Mouse (Mus musculus) cerebellum, adult 2 months (tissue): Measurements from ENCODE around the gene Vldlr. TPM values are rescaled to one million over a fixed set of nuclear protein-coding genes. Genes with fewer than 3 reads are reported as not detected.
A peak's percentile ranks its signal among the peaks of the same experiment; 100 is the strongest.

ENCODE experiments used
- DNase-seq, 2 experiments: peaks; one replicate each; pipeline ENCODE4 v3.0.0; 2021
- H3K27ac ChIP-seq: fragments of 200-500 bp; 2 replicates; pipeline ENCODE4 v1.5.1; 2012; ENCODE audit warnings: low read length, control low read depth, inconsistent platforms; ENCODE audit not compliant: insufficient read depth
- H3K27me3 ChIP-seq: fragments of 200-500 bp; 2 replicates; pipeline ENCODE4 v1.6.1; 2012; ENCODE audit warnings: inconsistent platforms, mild to moderate bottlenecking, low read length, moderate library complexity; ENCODE audit not compliant: control insufficient read depth, insufficient read depth
- H3K4me1 ChIP-seq: fragments of 200-500 bp; 2 replicates; pipeline ENCODE4 v1.6.1; 2011; ENCODE audit warnings: low read length; ENCODE audit not compliant: control insufficient read depth, insufficient read depth
- H3K4me3 ChIP-seq: fragments of 200-500 bp; replicated peaks from 2 replicates; pipeline ENCODE3; 2011; ENCODE audit warnings: mild to moderate bottlenecking, low read depth, low read length, control low read depth; ENCODE audit not compliant: insufficient read depth
- CTCF ChIP-seq: fragments of 200-500 bp; IDR thresholded peaks from 2 replicates; pipeline ENCODE4 v1.5.1; 2011; ENCODE audit warnings: low read depth, mild to moderate bottlenecking, control low read depth, low read length, moderate library complexity, borderline replicate concordance; ENCODE audit not compliant: insufficient read depth
- POLR2A ChIP-seq: fragments of 200-500 bp; IDR thresholded peaks from 2 replicates; pipeline ENCODE4 v1.6.1; 2011; ENCODE audit warnings: low read length, control low read depth, borderline replicate concordance; ENCODE audit not compliant: insufficient read depth
- WGBS: fragments of 180-500 bp; shearing (Covaris S2); methylation state at CpG from one replicate; pipeline ENCODE4 v1.1.7; 2018; 5-methylcytosine and 5-hydroxymethylcytosine counted together
- polyA plus RNA-seq: library from polyadenylated mRNA; depleted of rRNA; stranded (reverse); fragments of >200 nt; gene quantifications from 2 replicates; pipeline ENCODE4 v1.2.3, GENCODE M21; 2012

Vldlr gene
- polyA plus RNA-seq, 1 experiment = 43.5 TPM

- TF ChIP-seq CTCF = no peak
- peak; percentile 53; the same call in 1 of the 2 replicates for TF ChIP-seq POLR2A
- peak overlapping the region; percentile 74 for H3K4me3 ChIP-seq
- DNase-seq = peak; percentile 75 to 82
- H3K27me3 ChIP-seq = no peaks in the 10 kb centered on the region
- 2% methylated on average over 30 of the region's 30 CpGs for WGBS
- H3K27ac ChIP-seq = peak overlapping the region; percentile 82; the same call in 1 of the 2 replicates
- H3K4me1 ChIP-seq = peaks cover 16% of the 10 kb centered on the region; the same call in 1 of the 2 replicates
These were observed 2.4 kb downstream of the Vldlr start for GRCm38 (mm10) chr19:27218561-27219262.

DNA sequence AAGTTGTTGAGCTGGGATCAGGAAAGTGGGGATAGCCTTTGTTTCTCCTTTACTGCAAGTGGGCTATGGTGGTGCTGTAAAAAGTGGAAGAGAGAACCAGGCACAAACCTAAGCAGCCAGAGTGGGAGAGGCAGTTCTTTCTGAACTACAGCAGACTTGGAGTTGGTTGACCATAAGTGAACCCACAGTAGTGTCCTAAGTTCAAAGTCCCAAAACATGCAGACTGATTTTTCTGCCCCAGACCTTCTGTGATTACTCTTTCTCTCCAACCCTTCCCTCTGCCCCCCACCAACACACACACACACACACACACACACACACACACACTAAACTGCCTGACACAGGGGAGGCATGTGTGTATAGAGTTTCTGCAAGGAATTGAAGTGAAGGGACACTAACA is 3.3 kb downstream of the Vldlr start:
- peaks cover 19% of the 10 kb centered on the region for H3K4me1 ChIP-seq
- no peak for DNase-seq
- no peak overlapping the region for H3K27ac ChIP-seq
- H3K4me3 ChIP-seq = no peak overlapping the region
- no peaks in the 10 kb centered on the region for H3K27me3 ChIP-seq
- no peak for TF ChIP-seq POLR2A
- TF ChIP-seq CTCF = no peak

- Histone ChIP-seq H3K27ac (peak overlapping the region; percentile 9), H3K27me3 (no peaks in the 10 kb centered on the region), H3K4me1 (peaks cover 30% of the 10 kb centered on the region), H3K4me3 (no peak overlapping the region)
- 11% methylated on average over 6 of the region's 6 CpGs for WGBS
- TF ChIP-seq CTCF = no peak
- no peak for TF ChIP-seq POLR2A
- DNase-seq = peak; percentile 69 to 83
These were observed 6.8 kb downstream of the Vldlr start for GRCm38 (mm10) chr19:27223046-27223445.

DNA sequence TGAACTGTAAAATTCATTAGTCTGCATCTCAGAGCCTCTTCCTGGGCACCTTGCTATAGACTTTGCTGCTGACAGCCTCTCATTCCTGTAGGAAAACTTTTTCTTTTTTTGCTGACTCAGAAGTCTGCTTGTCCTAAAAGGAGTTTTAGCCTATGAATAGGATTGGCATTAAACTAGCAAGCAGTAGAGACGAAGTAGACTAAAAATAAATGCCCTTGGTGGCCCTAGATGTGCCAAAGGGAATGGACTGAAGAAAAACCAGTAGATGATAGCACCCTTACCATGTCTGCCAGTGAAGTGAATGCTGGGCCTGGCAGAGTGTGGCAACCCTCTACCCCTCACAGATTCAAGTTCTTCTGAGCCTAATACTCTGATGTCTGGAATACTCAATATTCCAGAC is 8.1 kb downstream of the Vldlr start:
- Histone ChIP-seq H3K27ac (no peak overlapping the region; the same call in 1 of the 2 replicates), H3K4me3 (no peak overlapping the region), H3K4me1 (peaks cover 30% of the 10 kb centered on the region), H3K27me3 (no peaks in the 10 kb centered on the region)
- 14% methylated on average over 1 of the region's 1 CpGs for WGBS
- no peak for TF ChIP-seq CTCF
- no peak for TF ChIP-seq POLR2A
- DNase-seq = peak in 1 of 2 experiments; percentile 15

GRCm38 (mm10) chr19:27226626-27227025 is 10.3 kb downstream of the Vldlr start:
- Histone ChIP-seq H3K27me3 (no peaks in the 10 kb centered on the region), H3K4me1 (peaks cover 28% of the 10 kb centered on the region), H3K4me3 (no peak overlapping the region), H3K27ac (no peak overlapping the region)
- 48% methylated on average over 3 of the region's 3 CpGs for WGBS
- peak in 1 of 2 experiments; percentile 9 for DNase-seq
- no peak for TF ChIP-seq POLR2A

GRCm38 (mm10) chr19:27227131-27227530 is 10.8 kb downstream of the Vldlr start:
- Histone ChIP-seq H3K4me3 (no peak overlapping the region), H3K27me3 (no peaks in the 10 kb centered on the region), H3K27ac (peak overlapping the region; percentile 54; the same call in 1 of the 2 replicates), H3K4me1 (peaks cover 27% of the 10 kb centered on the region)
- 49% methylated on average over 4 of the region's 4 CpGs for WGBS
- no peak for TF ChIP-seq CTCF
- DNase-seq = peak in 1 of 2 experiments; percentile 37

- Histone ChIP-seq H3K27ac (no peak overlapping the region), H3K4me3 (no peak overlapping the region), H3K4me1 (peaks cover 24% of the 10 kb centered on the region), H3K27me3 (no peaks in the 10 kb centered on the region)
- 89% methylated on average over 1 of the region's 1 CpGs for WGBS
- DNase-seq = no peak
- TF ChIP-seq CTCF = no peak
- TF ChIP-seq POLR2A = no peak
These were observed 12.0 kb downstream of the Vldlr start for GRCm38 (mm10) chr19:27228254-27228653.

- WGBS = 93% methylated on average over 2 of the region's 2 CpGs
These were observed 17.1 kb downstream of the Vldlr start for GRCm38 (mm10) chr19:27233386-27233785.

More at GRCm38 (mm10) chr19:27233386-27233785, 17.1 kb downstream of the Vldlr start:
- no peaks in the 10 kb centered on the region for H3K27me3 ChIP-seq
- peaks cover 2% of the 10 kb centered on the region for H3K4me1 ChIP-seq
- no peak for DNase-seq
- H3K4me3 ChIP-seq = no peak overlapping the region
- TF ChIP-seq POLR2A = no peak
- no peak for TF ChIP-seq CTCF
- H3K27ac ChIP-seq = no peak overlapping the region
